Mouse (Mus musculus) hindbrain, embryonic 12.5 days (tissue): ENCODE results near the gene 4930519G04Rik. TPM values are rescaled to one million over a fixed set of nuclear protein-coding genes. Genes with fewer than 3 reads are reported as not detected.

ENCODE experiments used
- ATAC-seq: fragments of 200-750 bp; cut with Nextera tagmentation; 2 replicates; pipeline ENCODE4 v1.8.0; 2017; ENCODE audit warnings: moderate TSS enrichment; ENCODE audit not compliant: low FRiP score
- H3K27ac ChIP-seq: fragments of 300-500 bp; sonication (generic); 2 replicates; pipeline ENCODE4 v1.5.1; 2016; ENCODE audit warnings: mild to moderate bottlenecking
- H3K27me3 ChIP-seq: fragments of 300-500 bp; sonication (generic); 2 replicates; pipeline ENCODE4 v1.6.1; 2016; ENCODE audit warnings: mild to moderate bottlenecking
- H3K36me3 ChIP-seq: fragments of 300-500 bp; sonication (generic); 2 replicates; pipeline ENCODE4 v1.6.1; 2016; ENCODE audit warnings: mild to moderate bottlenecking
- H3K4me1 ChIP-seq: fragments of 300-500 bp; sonication (generic); 2 replicates; pipeline ENCODE4 v1.6.1; 2016
- H3K4me2 ChIP-seq: fragments of 300-500 bp; sonication (generic); replicated peaks from 2 replicates; pipeline ENCODE4 v1.6.1; 2016; ENCODE audit warnings: mild to moderate bottlenecking
- H3K4me3 ChIP-seq: fragments of 300-500 bp; sonication (generic); 2 replicates; pipeline ENCODE4 v1.5.1; 2016; ENCODE audit warnings: mild to moderate bottlenecking
- H3K9ac ChIP-seq: fragments of 300-500 bp; sonication (generic); 2 replicates; pipeline ENCODE4 v1.6.1; 2016; ENCODE audit warnings: mild to moderate bottlenecking, moderate library complexity
- H3K9me3 ChIP-seq: fragments of 300-500 bp; sonication (generic); replicated peaks from 2 replicates; pipeline ENCODE4 v1.6.1; 2016; ENCODE audit warnings: mild to moderate bottlenecking
- WGBS: fragments of 180-500 bp; shearing (Covaris S2); methylation state at CpG from one replicate; pipeline ENCODE4 v1.1.7; 2016; 5-methylcytosine and 5-hydroxymethylcytosine counted together
- microRNA-seq: library from miRNA; unstranded; fragments of <30 nt; microRNA quantifications from one replicate; pipeline ENCODE4, GENCODE M21; 2017
- polyA plus RNA-seq: library from polyadenylated mRNA; unstranded; fragments of >200 nt; fragmentation: Nextera tagmentation; extraction: Ambion mirVana; gene quantifications from 2 replicates; pipeline ENCODE4 v1.2.1, GENCODE M21; 2016

4930519G04Rik gene
- polyA plus RNA-seq, 1 experiment from 2014 or later: not detected

- Histone ChIP-seq H3K4me3 (no peak overlapping the region), H3K9me3 (no peaks in the 10 kb centered on the region), H3K4me1 (0 out of 2 replicates have a peak, but pooled peaks cover 5% of the 10 kb centered on the region), H3K4me2 (no peak overlapping the region), H3K27me3 (no peaks in the 10 kb centered on the region), H3K27ac (no peak overlapping the region), H3K36me3 (no peaks in the 10 kb centered on the region), H3K9ac (no peak overlapping the region)
- ATAC-seq: no peak
- 83% methylated on average over 19 of the region's 19 CpGs for WGBS
Measured at GRCm38 (mm10) chr5:114921551-114922365, 68.3 kb downstream of the 4930519G04Rik start.

GRCm38 (mm10) chr5:114922366-114922731, 68.9 kb downstream of the 4930519G04Rik start:
- H3K27ac ChIP-seq: no peak overlapping the region
- H3K4me1 ChIP-seq: 0 out of 2 replicates have a peak, but pooled peaks cover 5% of the 10 kb centered on the region
- H3K27me3 ChIP-seq: no peaks in the 10 kb centered on the region
- WGBS: 63% methylated on average over 10 of the region's 10 CpGs
- H3K4me3 ChIP-seq: no peak overlapping the region
- H3K9ac ChIP-seq: no peak overlapping the region
- H3K36me3 ChIP-seq: no peaks in the 10 kb centered on the region
- no peak for ATAC-seq
- no peaks in the 10 kb centered on the region for H3K9me3 ChIP-seq
- no peak overlapping the region for H3K4me2 ChIP-seq

- 59% methylated on average over 15 of the region's 15 CpGs for WGBS
- no peak within 1 kb of the TSS for H3K9ac ChIP-seq
- no peak within 1 kb of the TSS for H3K4me3 ChIP-seq
- no peaks in the 10 kb centered on the region for H3K27me3 ChIP-seq
- no peak within 1 kb of the TSS for H3K27ac ChIP-seq
- H3K4me2 ChIP-seq: peak within 1 kb of the TSS; percentile 18
- H3K9me3 ChIP-seq: no peaks in the 10 kb centered on the region
- H3K4me1 ChIP-seq: 0 out of 2 replicates have a peak, but pooled peaks cover 5% of the 10 kb centered on the region
- no peaks in the 10 kb centered on the region for H3K36me3 ChIP-seq
- ATAC-seq: no peak
Measured at GRCm38 (mm10) chr5:114922998-114923473, 69.6 kb downstream of the 4930519G04Rik start, which contains the start of gene Oasl1. Gene Oasl1, plus strand, starts transcription at chr5:114923240.

GRCm38 (mm10) chr5:114926153-114926684, 72.8 kb downstream of the 4930519G04Rik start:
- Histone ChIP-seq H3K4me1 (0 out of 2 replicates have a peak, but pooled peaks cover 5% of the 10 kb centered on the region), H3K36me3 (no peaks in the 10 kb centered on the region), H3K27me3 (no peaks in the 10 kb centered on the region), H3K4me3 (no peak overlapping the region), H3K9me3 (no peaks in the 10 kb centered on the region), H3K4me2 (no peak overlapping the region), H3K27ac (no peak overlapping the region), H3K9ac (no peak overlapping the region)
- 53% methylated on average over 1 of the region's 1 CpGs for WGBS
- no peak for ATAC-seq

GRCm38 (mm10) chr5:114926753-114927152, 73.3 kb downstream of the 4930519G04Rik start:
- H3K4me2 ChIP-seq: no peak overlapping the region
- H3K36me3 ChIP-seq: no peaks in the 10 kb centered on the region
- no peaks in the 10 kb centered on the region for H3K27me3 ChIP-seq
- 0 out of 2 replicates have a peak, but pooled peaks cover 5% of the 10 kb centered on the region for H3K4me1 ChIP-seq
- H3K9me3 ChIP-seq: no peaks in the 10 kb centered on the region
- H3K4me3 ChIP-seq: no peak overlapping the region
- no peak overlapping the region for H3K9ac ChIP-seq
- H3K27ac ChIP-seq: no peak overlapping the region
- no peak for ATAC-seq
- 82% methylated on average over 9 of the region's 9 CpGs for WGBS

- H3K27ac ChIP-seq: no peak overlapping the region
- 0 out of 2 replicates have a peak, but pooled peaks cover 5% of the 10 kb centered on the region for H3K4me1 ChIP-seq
- WGBS: 58% methylated on average over 5 of the region's 5 CpGs
- H3K9me3 ChIP-seq: no peaks in the 10 kb centered on the region
- H3K36me3 ChIP-seq: no peaks in the 10 kb centered on the region
- no peak overlapping the region for H3K4me2 ChIP-seq
- no peaks in the 10 kb centered on the region for H3K27me3 ChIP-seq
- no peak for ATAC-seq
- no peak overlapping the region for H3K4me3 ChIP-seq
- no peak overlapping the region for H3K9ac ChIP-seq
Measured at GRCm38 (mm10) chr5:114931626-114932025, 78.2 kb downstream of the 4930519G04Rik start.

GRCm38 (mm10) chr5:114933206-114933605, 79.7 kb downstream of the 4930519G04Rik start:
- 0 out of 2 replicates have a peak, but pooled peaks cover 5% of the 10 kb centered on the region for H3K4me1 ChIP-seq
- H3K27me3 ChIP-seq: no peaks in the 10 kb centered on the region
- no peak for ATAC-seq
- no peak overlapping the region for H3K4me2 ChIP-seq
- no peak overlapping the region for H3K27ac ChIP-seq
- no peak overlapping the region for H3K9ac ChIP-seq
- WGBS: 85% methylated on average over 8 of the region's 8 CpGs
- H3K9me3 ChIP-seq: no peaks in the 10 kb centered on the region
- no peaks in the 10 kb centered on the region for H3K36me3 ChIP-seq
- H3K4me3 ChIP-seq: no peak overlapping the region

Small RNAs within 50 kb of the gene (microRNA-seq; reads per million reads assigned to microRNA genes)
- gene Mir6240: 7.9 reads per million, percentile 18 among the genes with 10 or more reads in this experiment

Other genes starting within 250 kb of the 4930519G04Rik start
- gene Trpv4, start 195.2 kb upstream of the 4930519G04Rik start, polyA plus RNA-seq: 1.3 and 1.5 TPM in 2 replicates
- 60.5 and 63.3 TPM in 2 replicates for gene Gltp, start 162.7 kb upstream of the 4930519G04Rik start, polyA plus RNA-seq
- gene Tchp, start 145.9 kb upstream of the 4930519G04Rik start, polyA plus RNA-seq: 19.6 and 21.1 TPM in 2 replicates
- 80.2 and 81.9 TPM in 2 replicates for gene Ankrd13a, start 79.0 kb upstream of the 4930519G04Rik start, polyA plus RNA-seq
- 47.2 and 57.1 TPM in 2 replicates for gene Git2, start 78.1 kb upstream of the 4930519G04Rik start, polyA plus RNA-seq
- 165 TPM in 2 replicates for gene 1500011B03Rik, start 30.2 kb upstream of the 4930519G04Rik start, polyA plus RNA-seq
- gene Gm9936, start 5.0 kb downstream of the 4930519G04Rik start, polyA plus RNA-seq: 0.56 and 0.76 TPM in 2 replicates
- gene Oasl2, start 43.3 kb downstream of the 4930519G04Rik start, polyA plus RNA-seq: 2.0 and 3.0 TPM in 2 replicates
- gene Oasl1, start 69.6 kb downstream of the 4930519G04Rik start, polyA plus RNA-seq: 0.13 and 0.17 TPM in 2 replicates
- gene 2210016L21Rik, start 88.5 kb downstream of the 4930519G04Rik start, polyA plus RNA-seq: 66.7 and 72.0 TPM in 2 replicates
- 0.06 TPM in 1 of 2 replicates, not detected in the other for gene Hnf1a, start 117.4 kb downstream of the 4930519G04Rik start, polyA plus RNA-seq
- gene Sppl3, start 157.5 kb downstream of the 4930519G04Rik start, polyA plus RNA-seq: 27.5 and 31.1 TPM in 2 replicates
- 22.3 and 30.3 TPM in 2 replicates for gene Gm10401, start 244.6 kb downstream of the 4930519G04Rik start, polyA plus RNA-seq